Mouse (Mus musculus): ENCODE data around the gene Pf4. TPM values are rescaled to one million over a fixed set of nuclear protein-coding genes. Genes with fewer than 3 reads are reported as not detected.
A peak's percentile ranks its signal among the peaks of the same experiment; 100 is the strongest.
"Not testable (repeated sequence)": the region's sequence is repeated elsewhere in the genome, so short reads cannot be mapped to it uniquely, and the experiment has no call there.

Gene Pf4
- polyA plus RNA-seq, 1 experiment, result 4,927 TPM

GRCm38 (mm10) chr5:90785659-90786588 is 13.7 kb downstream of the Pf4 start, which contains the start of gene Cxcl3:
Cxcl3 (plus strand) TSS chr5:90786103.
- Histone ChIP-seq H3K27me3 (replicated peaks) (no peaks in the 10 kb centered on the region), H3K9me3 (no peaks in the 10 kb centered on the region), H3K4me3 (replicated peaks) (peak within 1 kb of the TSS; percentile 90), H3K36me3 (replicated peaks; ENCODE audit: low read length) (no peaks in the 10 kb centered on the region), H3K4me1 (peaks cover 70% of the 10 kb centered on the region)
- no peak for TF ChIP-seq GATA1 (IDR thresholded peaks at IDR 0.05; ENCODE audit: borderline replicate concordance, low read length)

GRCm38 (mm10) chr5:90788114-90788513 is 15.9 kb downstream of the Pf4 start:
- Histone ChIP-seq H3K36me3 (replicated peaks; ENCODE audit: low read length) (no peaks in the 10 kb centered on the region), H3K4me3 (replicated peaks) (no peak overlapping the region), H3K27me3 (replicated peaks) (no peaks in the 10 kb centered on the region), H3K9me3 (no peaks in the 10 kb centered on the region), H3K4me1 (peaks cover 56% of the 10 kb centered on the region)
- TF ChIP-seq GATA1 (IDR thresholded peaks at IDR 0.05; ENCODE audit: borderline replicate concordance, low read length) (no peak), FLI1 (IDR thresholded peaks at IDR 0.05; ENCODE audit: low read length) (no peak)

GRCm38 (mm10) chr5:90789306-90790073 is 17.3 kb downstream of the Pf4 start:
- Histone ChIP-seq H3K4me3 (replicated peaks) (peak overlapping the region; percentile 48), H3K9me3 (no peaks in the 10 kb centered on the region), H3K27me3 (replicated peaks) (no peaks in the 10 kb centered on the region), H3K4me1 (peaks cover 44% of the 10 kb centered on the region), H3K36me3 (replicated peaks; ENCODE audit: low read length) (no peaks in the 10 kb centered on the region)
- TF ChIP-seq FLI1 (IDR thresholded peaks at IDR 0.05; ENCODE audit: low read length), result no peak
- no peak for TF ChIP-seq GATA1 (IDR thresholded peaks at IDR 0.05; ENCODE audit: borderline replicate concordance, low read length)

- Histone ChIP-seq H3K4me1 (peaks cover 38% of the 10 kb centered on the region), H3K36me3 (replicated peaks; ENCODE audit: low read length) (no peaks in the 10 kb centered on the region), H3K4me3 (replicated peaks) (no peak overlapping the region), H3K9me3 (no peaks in the 10 kb centered on the region), H3K27me3 (replicated peaks) (no peaks in the 10 kb centered on the region)
- TF ChIP-seq GATA1 (IDR thresholded peaks at IDR 0.05; ENCODE audit: borderline replicate concordance, low read length), result no peak
Measured at GRCm38 (mm10) chr5:90790074-90790502, 17.9 kb downstream of the Pf4 start.

- no peak for TF ChIP-seq GATA1 (IDR thresholded peaks at IDR 0.05; ENCODE audit: borderline replicate concordance, low read length)
- no peak for TF ChIP-seq FLI1 (IDR thresholded peaks at IDR 0.05; ENCODE audit: low read length)
- Histone ChIP-seq H3K27me3 (replicated peaks) (no peaks in the 10 kb centered on the region), H3K9me3 (no peaks in the 10 kb centered on the region), H3K36me3 (replicated peaks; ENCODE audit: low read length) (no peaks in the 10 kb centered on the region), H3K4me3 (replicated peaks) (no peak within 1 kb of the TSS), H3K4me1 (peaks cover 25% of the 10 kb centered on the region)
Measured at GRCm38 (mm10) chr5:90794195-90794625, 22.0 kb downstream of the Pf4 start, which contains the start of gene Cxcl15. Cxcl15 (plus strand) TSS chr5:90794534.

GRCm38 (mm10) chr5:90795392-90795791 is 23.2 kb downstream of the Pf4 start:
- H3K27me3 ChIP-seq (replicated peaks), result not testable (repeated sequence)
- peaks cover 17% of the 10 kb centered on the region for H3K4me1 ChIP-seq

GRCm38 (mm10) chr5:90804574-90804973 is 32.3 kb downstream of the Pf4 start:
- H3K27me3 ChIP-seq (replicated peaks), result no peaks in the 10 kb centered on the region
- no peaks in the 10 kb centered on the region for H3K36me3 ChIP-seq (replicated peaks; ENCODE audit: low read length)
- no peaks in the 10 kb centered on the region for H3K9me3 ChIP-seq
- no peak overlapping the region for H3K4me3 ChIP-seq (replicated peaks)
- TF ChIP-seq GATA1 (IDR thresholded peaks at IDR 0.05; ENCODE audit: borderline replicate concordance, low read length) (no peak), FLI1 (IDR thresholded peaks at IDR 0.05; ENCODE audit: low read length) (no peak)
- H3K4me1 ChIP-seq, result peaks cover 14% of the 10 kb centered on the region

More at GRCm38 (mm10) chr5:90795392-90795791, 23.2 kb downstream of the Pf4 start:
- H3K4me3 ChIP-seq (replicated peaks); H3K36me3 ChIP-seq (replicated peaks; ENCODE audit: low read length); H3K9me3 ChIP-seq: not testable (repeated sequence)

- TF ChIP-seq GATA1 (IDR thresholded peaks at IDR 0.05; ENCODE audit: borderline replicate concordance, low read length) (no peak), FLI1 (IDR thresholded peaks at IDR 0.05; ENCODE audit: low read length) (no peak)
- Histone ChIP-seq H3K27me3 (replicated peaks) (peaks cover 2% of the 10 kb centered on the region), H3K4me3 (replicated peaks) (no peak overlapping the region), H3K9me3 (no peaks in the 10 kb centered on the region), H3K36me3 (replicated peaks; ENCODE audit: low read length) (no peaks in the 10 kb centered on the region), H3K4me1 (peaks cover 11% of the 10 kb centered on the region)
Measured at GRCm38 (mm10) chr5:90806050-90806449, 33.8 kb downstream of the Pf4 start.

- TF ChIP-seq FLI1 (IDR thresholded peaks at IDR 0.05; ENCODE audit: low read length) (no peak), GATA1 (IDR thresholded peaks at IDR 0.05; ENCODE audit: borderline replicate concordance, low read length) (no peak)
- H3K4me1 ChIP-seq, result peaks cover 11% of the 10 kb centered on the region
- no peak overlapping the region for H3K4me3 ChIP-seq (replicated peaks)
- H3K27me3 ChIP-seq (replicated peaks), result peaks cover 2% of the 10 kb centered on the region
- no peaks in the 10 kb centered on the region for H3K9me3 ChIP-seq
- no peaks in the 10 kb centered on the region for H3K36me3 ChIP-seq (replicated peaks; ENCODE audit: low read length)
Measured at GRCm38 (mm10) chr5:90807176-90807950, 35.1 kb downstream of the Pf4 start.
